Mouse (Mus musculus) heart, embryonic 10.5 days (tissue): ENCODE data around the gene Ttc28. TPM values are rescaled to one million over a fixed set of nuclear protein-coding genes. Genes with fewer than 3 reads are reported as not detected.
"Not testable (repeated sequence)": the region's sequence is repeated elsewhere in the genome, so short reads cannot be mapped to it uniquely, and the experiment has no call there.

ENCODE experiments used
- DNase-seq: peaks from one replicate; pipeline ENCODE4 v3.0.0-alpha.2; 2017; ENCODE audit warnings: low spot score
- H3K27ac ChIP-seq: fragments of 300-500 bp; sonication (generic); 2 replicates; pipeline ENCODE4 v1.5.1; 2016; ENCODE audit warnings: mild to moderate bottlenecking
- H3K27me3 ChIP-seq: fragments of 300-500 bp; sonication (generic); 2 replicates; pipeline ENCODE4 v1.6.1; 2016; ENCODE audit warnings: mild to moderate bottlenecking; ENCODE audit not compliant: poor library complexity, insufficient read depth, severe bottlenecking
- H3K36me3 ChIP-seq: fragments of 300-500 bp; sonication (generic); 2 replicates; pipeline ENCODE4 v1.6.1; 2016; ENCODE audit warnings: mild to moderate bottlenecking, moderate library complexity
- H3K4me1 ChIP-seq: fragments of 300-500 bp; sonication (generic); 2 replicates; pipeline ENCODE4 v1.6.1; 2016; ENCODE audit warnings: mild to moderate bottlenecking
- H3K4me3 ChIP-seq: fragments of 300-500 bp; sonication (generic); 2 replicates; pipeline ENCODE4 v1.5.1; 2016; ENCODE audit warnings: mild to moderate bottlenecking, moderate library complexity
- H3K9me3 ChIP-seq: fragments of 300-500 bp; sonication (generic); 2 replicates; pipeline ENCODE4 v1.6.1; 2016; ENCODE audit warnings: mild to moderate bottlenecking, moderate library complexity
- WGBS: fragments of 180-500 bp; shearing (Covaris S2); methylation state at CpG from one replicate; pipeline ENCODE4 v1.1.7; 2016; 5-methylcytosine and 5-hydroxymethylcytosine counted together
- polyA plus RNA-seq: library from polyadenylated mRNA; unstranded; fragments of >200 nt; fragmentation: Nextera tagmentation; extraction: Ambion mirVana; gene quantifications from 2 replicates; pipeline ENCODE4 v1.2.1, GENCODE M21; 2016

The Ttc28 gene
- 7.3 and 10.9 TPM in 2 replicates for polyA plus RNA-seq

GRCm38 (mm10) chr5:110879584-110880374 lies at the start of gene Ttc28:
Ttc28 (plus strand) TSS chr5:110879803.
- H3K4me1 ChIP-seq: peaks cover 24% of the 10 kb centered on the region
- H3K27ac ChIP-seq: peak within 1 kb of the TSS; percentile 96
- no peaks in the 10 kb centered on the region for H3K27me3 ChIP-seq
- DNase-seq: peak; percentile 92
- peak within 1 kb of the TSS; percentile 94 for H3K4me3 ChIP-seq
- no peaks in the 10 kb centered on the region for H3K9me3 ChIP-seq
- H3K36me3 ChIP-seq: peaks cover 10% of the 10 kb centered on the region; the same call in 1 of the 2 replicates
- under 1% methylated on average over 101 of the region's 101 CpGs for WGBS

DNA sequence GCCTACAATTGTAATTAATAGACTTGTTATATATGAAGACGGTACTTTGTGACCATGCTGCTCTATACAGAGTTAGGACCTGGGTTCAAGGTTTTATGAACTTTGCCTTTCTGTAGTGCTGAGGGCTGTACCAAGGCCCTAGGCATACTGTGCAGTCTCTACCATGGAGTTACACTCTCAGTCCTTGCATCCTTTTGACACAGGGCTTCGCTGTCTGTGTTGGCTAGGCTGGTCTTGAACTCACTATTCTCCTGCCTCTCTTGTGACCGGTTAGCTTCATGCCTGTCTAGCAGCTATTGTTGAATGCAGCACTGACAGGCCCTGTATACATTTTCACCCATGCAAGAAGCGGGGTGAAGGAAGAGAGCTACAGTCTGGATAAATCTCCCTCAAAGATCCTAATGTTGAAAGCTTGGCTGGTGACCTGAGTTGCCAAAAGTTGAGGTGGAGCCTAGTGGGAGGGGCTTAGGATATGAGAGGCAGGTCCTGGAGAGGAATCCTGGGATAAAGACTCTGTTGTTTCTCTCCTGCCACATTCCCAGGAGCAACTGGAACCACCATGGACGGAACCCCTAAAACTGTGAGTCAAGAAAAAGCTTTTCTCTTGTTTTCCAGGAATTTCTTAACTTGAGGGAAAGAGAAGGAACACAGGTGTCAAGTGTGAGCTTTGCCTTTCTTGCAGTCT lies 48.4 kb upstream of the Ttc28 start:
- H3K4me1 ChIP-seq: peaks cover 7% of the 10 kb centered on the region
- peaks cover 3% of the 10 kb centered on the region; the same call in 1 of the 2 replicates for H3K27me3 ChIP-seq
- peaks cover 16% of the 10 kb centered on the region; the same call in 1 of the 2 replicates for H3K36me3 ChIP-seq
- H3K4me3 ChIP-seq: no peak overlapping the region
- no peak overlapping the region for H3K27ac ChIP-seq
- H3K9me3 ChIP-seq: no peaks in the 10 kb centered on the region
- DNase-seq: no peak
- 88% methylated on average over 5 of the region's 5 CpGs for WGBS

DNA sequence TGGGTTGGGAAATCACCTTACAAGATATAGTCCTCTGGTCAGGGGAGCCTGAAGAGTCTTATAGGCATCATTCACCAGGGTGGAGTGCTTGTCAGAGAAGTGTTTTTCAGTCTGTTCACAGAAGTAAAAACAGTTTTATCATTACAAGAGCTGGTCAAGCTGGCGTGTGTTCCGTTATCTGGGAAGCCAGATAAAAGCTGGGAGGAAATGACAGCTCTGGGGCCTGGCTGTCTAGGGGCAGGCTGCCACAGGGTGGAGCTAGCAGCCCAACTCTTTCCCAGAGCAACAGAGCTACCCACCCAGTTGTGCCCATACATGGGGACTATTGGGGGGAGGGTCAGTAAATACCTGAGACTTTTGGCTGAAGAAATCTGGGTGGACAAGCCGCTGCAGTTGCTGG lies 43.6 kb upstream of the Ttc28 start:
- peaks cover 3% of the 10 kb centered on the region; the same call in 1 of the 2 replicates for H3K27me3 ChIP-seq

GRCm38 (mm10) chr5:110838016-110838415 lies 41.6 kb upstream of the Ttc28 start:
- not testable (repeated sequence) for DNase-seq, H3K27me3 ChIP-seq, H3K9me3 ChIP-seq, H3K4me3 ChIP-seq
- WGBS: 84% methylated on average over 5 of the region's 5 CpGs
- peaks cover 25% of the 10 kb centered on the region for H3K4me1 ChIP-seq
- peaks cover 25% of the 10 kb centered on the region for H3K36me3 ChIP-seq
- peak overlapping the region; percentile 91; the same call in 1 of the 2 replicates for H3K27ac ChIP-seq

More for the DNA sequence above, 43.6 kb upstream of the Ttc28 start:
- Histone ChIP-seq H3K27ac (peak overlapping the region; percentile 57), H3K4me3 (peak overlapping the region; percentile 23; the same call in 1 of the 2 replicates), H3K36me3 (peaks cover 12% of the 10 kb centered on the region; the same call in 1 of the 2 replicates), H3K4me1 (peaks cover 22% of the 10 kb centered on the region), H3K9me3 (no peaks in the 10 kb centered on the region)
- DNase-seq: peak; percentile 94
- 2% methylated on average over 3 of the region's 3 CpGs for WGBS

- no peaks in the 10 kb centered on the region for H3K9me3 ChIP-seq
- peak overlapping the region; percentile 84 for H3K4me3 ChIP-seq
- no peaks in the 10 kb centered on the region for H3K27me3 ChIP-seq
- H3K36me3 ChIP-seq: peaks cover 29% of the 10 kb centered on the region
- 3% methylated on average over 28 of the region's 28 CpGs for WGBS
- H3K27ac ChIP-seq: peak overlapping the region; percentile 91
- H3K4me1 ChIP-seq: peaks cover 25% of the 10 kb centered on the region
- no peak for DNase-seq
Measured at GRCm38 (mm10) chr5:110839038-110839677, 40.4 kb upstream of the Ttc28 start.

DNA sequence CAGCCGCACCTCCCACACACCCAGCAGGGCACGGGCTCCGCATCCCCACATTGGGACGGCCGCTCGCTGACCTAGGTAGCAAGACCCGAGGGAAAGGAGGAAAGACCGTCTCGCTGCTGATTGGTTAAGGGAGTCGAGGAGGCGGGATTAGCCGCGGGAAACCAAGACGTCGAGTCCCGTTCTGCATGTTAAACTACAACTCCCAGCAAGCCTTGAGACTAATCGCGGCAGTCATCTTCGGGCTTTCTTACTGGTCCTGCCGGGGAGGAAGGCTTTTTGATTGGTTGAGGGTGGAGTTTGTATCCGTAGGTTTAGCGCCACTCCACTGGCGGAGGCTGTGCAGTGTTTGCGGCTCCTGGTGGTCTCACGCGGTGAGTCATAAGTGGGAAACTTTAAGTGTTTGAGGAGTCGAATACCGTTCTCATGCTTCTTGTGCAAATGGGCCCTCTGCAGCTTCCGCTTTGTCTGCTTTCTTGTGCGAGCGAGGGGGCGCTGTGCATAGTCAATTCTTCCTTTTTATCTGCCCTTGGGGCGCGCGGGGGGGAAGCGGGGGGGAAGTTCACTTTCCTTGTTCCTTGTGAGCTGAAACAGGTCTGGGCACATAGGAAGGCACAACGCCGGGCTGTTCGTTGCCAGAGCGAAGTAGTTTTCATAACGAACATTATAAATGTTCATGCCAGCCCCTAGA lies 39.8 kb upstream of the Ttc28 start, which contains the start of the genes Hscb and Chek2:
Hscb (minus strand) TSS at position 100 of the 688 bp plus-strand sequence.
Chek2 (plus strand) TSS at position 302 of the 688 bp plus-strand sequence.
- H3K4me3 ChIP-seq: peak within 1 kb of the TSS; percentile 84
- WGBS: under 1% methylated on average over 41 of the region's 41 CpGs

DNA sequence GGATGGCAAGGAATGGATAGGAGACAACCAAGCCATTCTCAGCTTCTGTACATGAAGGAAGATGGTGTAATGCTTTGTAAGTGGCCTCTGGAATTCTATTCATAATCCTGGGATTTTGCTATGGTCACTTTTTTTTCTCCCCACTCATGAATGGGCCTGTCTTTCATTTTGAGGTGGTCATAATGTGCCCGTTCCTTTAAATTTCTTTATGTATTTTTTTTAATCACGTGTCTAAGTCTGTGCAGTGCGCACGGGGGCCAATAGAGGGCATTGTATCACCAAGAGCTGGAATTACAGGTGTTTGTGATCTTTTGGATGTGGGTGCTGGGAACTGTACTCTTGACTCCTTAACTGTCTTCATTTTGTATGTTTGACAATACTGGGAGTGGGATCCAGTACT lies 39.1 kb upstream of the Ttc28 start:
- Histone ChIP-seq H3K27ac (peak overlapping the region; percentile 91), H3K4me1 (peaks cover 25% of the 10 kb centered on the region), H3K4me3 (peak overlapping the region; percentile 84), H3K27me3 (no peaks in the 10 kb centered on the region), H3K9me3 (no peaks in the 10 kb centered on the region), H3K36me3 (peaks cover 42% of the 10 kb centered on the region)
- WGBS: 7% methylated on average over 4 of the region's 4 CpGs
- DNase-seq: no peak

More for the DNA sequence above, 39.8 kb upstream of the Ttc28 start, which contains the start of the genes Hscb and Chek2:
- Histone ChIP-seq H3K4me1 (peaks cover 25% of the 10 kb centered on the region), H3K9me3 (no peaks in the 10 kb centered on the region), H3K36me3 (peaks cover 35% of the 10 kb centered on the region), H3K27me3 (no peaks in the 10 kb centered on the region), H3K27ac (peak within 1 kb of the TSS; percentile 91)
- peak; percentile 100 for DNase-seq

- WGBS: 88% methylated on average over 14 of the region's 14 CpGs
Measured at GRCm38 (mm10) chr5:110841046-110841862, 38.3 kb upstream of the Ttc28 start.

GRCm38 (mm10) chr5:110852990-110853389 lies 26.6 kb upstream of the Ttc28 start:
- 89% methylated on average over 1 of the region's 1 CpGs for WGBS
- Histone ChIP-seq H3K4me3 (no peak overlapping the region), H3K4me1 (peaks cover 7% of the 10 kb centered on the region; the same call in 1 of the 2 replicates), H3K9me3 (no peaks in the 10 kb centered on the region), H3K27me3 (no peaks in the 10 kb centered on the region), H3K27ac (no peak overlapping the region), H3K36me3 (peaks cover 50% of the 10 kb centered on the region)
- DNase-seq: no peak

More at GRCm38 (mm10) chr5:110841046-110841862, 38.3 kb upstream of the Ttc28 start:
- Histone ChIP-seq H3K36me3 (peaks cover 49% of the 10 kb centered on the region), H3K4me3 (peak overlapping the region; percentile 84), H3K27me3 (no peaks in the 10 kb centered on the region), H3K27ac (no peak overlapping the region), H3K4me1 (peaks cover 17% of the 10 kb centered on the region), H3K9me3 (no peaks in the 10 kb centered on the region)
- DNase-seq: no peak

- Histone ChIP-seq H3K36me3 (peaks cover 36% of the 10 kb centered on the region), H3K4me3 (no peak overlapping the region), H3K27ac (no peak overlapping the region), H3K27me3 (no peaks in the 10 kb centered on the region), H3K4me1 (peaks cover 15% of the 10 kb centered on the region), H3K9me3 (no peaks in the 10 kb centered on the region)
- DNase-seq: no peak
- WGBS: 37% methylated on average over 5 of the region's 5 CpGs
Measured at GRCm38 (mm10) chr5:110857091-110857490, 22.5 kb upstream of the Ttc28 start.

GRCm38 (mm10) chr5:110859013-110859650 lies 20.5 kb upstream of the Ttc28 start:
- no peaks in the 10 kb centered on the region for H3K9me3 ChIP-seq
- peak overlapping the region; percentile 83 for H3K27ac ChIP-seq
- no peaks in the 10 kb centered on the region for H3K27me3 ChIP-seq
- DNase-seq: no peak
- H3K36me3 ChIP-seq: peaks cover 38% of the 10 kb centered on the region
- peak overlapping the region; percentile 43 for H3K4me3 ChIP-seq
- 40% methylated on average over 13 of the region's 13 CpGs for WGBS
- H3K4me1 ChIP-seq: peaks cover 15% of the 10 kb centered on the region
